Mouse (Mus musculus): ENCODE measurements around the gene Kcnmb2. TPM values are rescaled to one million over a fixed set of nuclear protein-coding genes. Genes with fewer than 3 reads are reported as not detected.

Kcnmb2 gene
- 18.1 and 21.8 TPM in 2 replicates for polyA plus RNA-seq (2016; fragmentation: Nextera tagmentation; extraction: Ambion mirVana)

- 4% methylated on average over 22 of the region's 22 CpGs for WGBS
- peak; percentile 59; the same call in 1 of the 2 replicates for ATAC-seq (ENCODE audit: low FRiP score, low read depth)
- Histone ChIP-seq H3K9me3 (no peaks in the 10 kb centered on the region), H3K27ac (no peak within 1 kb of the TSS), H3K27me3 (replicated peaks) (no peaks in the 10 kb centered on the region), H3K4me1 (no peaks in the 10 kb centered on the region; the same call in 1 of the 2 replicates), H3K36me3 (no peaks in the 10 kb centered on the region), H3K4me3 (peak within 1 kb of the TSS; percentile 23), H3K4me2 (replicated peaks) (peak within 1 kb of the TSS; percentile 61), H3K9ac (peak within 1 kb of the TSS; percentile 13; the same call in 1 of the 2 replicates)
Measured at GRCm38 (mm10) chr3:31902504-31903330, at the start of gene Kcnmb2. Gene Kcnmb2, plus strand, starts transcription at chr3:31902507.

GRCm38 (mm10) chr3:31863522-31863921, 38.8 kb upstream of the Kcnmb2 start:
- H3K9me3 ChIP-seq = no peaks in the 10 kb centered on the region
- 36% methylated on average over 5 of the region's 5 CpGs for WGBS
- H3K27me3 ChIP-seq (replicated peaks) = no peaks in the 10 kb centered on the region
- no peak overlapping the region for H3K9ac ChIP-seq
- no peak overlapping the region for H3K27ac ChIP-seq
- H3K4me1 ChIP-seq = no peaks in the 10 kb centered on the region
- H3K36me3 ChIP-seq = no peaks in the 10 kb centered on the region
- no peak overlapping the region for H3K4me3 ChIP-seq
- no peak for ATAC-seq (ENCODE audit: low FRiP score, low read depth)
- H3K4me2 ChIP-seq (replicated peaks) = no peak overlapping the region

- no peak overlapping the region for H3K4me2 ChIP-seq (replicated peaks)
- no peaks in the 10 kb centered on the region for H3K36me3 ChIP-seq
- 69% methylated on average over 3 of the region's 3 CpGs for WGBS
- H3K4me1 ChIP-seq = no peaks in the 10 kb centered on the region
- no peaks in the 10 kb centered on the region for H3K9me3 ChIP-seq
- no peak overlapping the region for H3K27ac ChIP-seq
- no peak overlapping the region for H3K4me3 ChIP-seq
- no peak overlapping the region for H3K9ac ChIP-seq
- ATAC-seq (ENCODE audit: low FRiP score, low read depth) = no peak
- no peaks in the 10 kb centered on the region for H3K27me3 ChIP-seq (replicated peaks)
Measured at GRCm38 (mm10) chr3:31864070-31864469, 38.2 kb upstream of the Kcnmb2 start.

GRCm38 (mm10) chr3:31871461-31871860, 30.8 kb upstream of the Kcnmb2 start:
- no peaks in the 10 kb centered on the region for H3K27me3 ChIP-seq (replicated peaks)
- H3K4me2 ChIP-seq (replicated peaks) = no peak overlapping the region
- no peak overlapping the region for H3K4me3 ChIP-seq
- WGBS = 83% methylated on average over 3 of the region's 3 CpGs
- no peak overlapping the region for H3K27ac ChIP-seq
- H3K4me1 ChIP-seq = no peaks in the 10 kb centered on the region
- no peak overlapping the region for H3K9ac ChIP-seq
- no peaks in the 10 kb centered on the region for H3K36me3 ChIP-seq
- no peak for ATAC-seq (ENCODE audit: low FRiP score, low read depth)
- no peaks in the 10 kb centered on the region for H3K9me3 ChIP-seq

GRCm38 (mm10) chr3:31882621-31883131, 19.6 kb upstream of the Kcnmb2 start:
- no peak overlapping the region for H3K27ac ChIP-seq
- no peaks in the 10 kb centered on the region for H3K27me3 ChIP-seq (replicated peaks)
- peak; percentile 66 for ATAC-seq (ENCODE audit: low FRiP score, low read depth)
- H3K4me1 ChIP-seq = no peaks in the 10 kb centered on the region
- no peak overlapping the region for H3K4me2 ChIP-seq (replicated peaks)
- H3K36me3 ChIP-seq = no peaks in the 10 kb centered on the region
- 21% methylated on average over 12 of the region's 12 CpGs for WGBS
- H3K4me3 ChIP-seq = no peak overlapping the region
- H3K9me3 ChIP-seq = no peaks in the 10 kb centered on the region
- H3K9ac ChIP-seq = no peak overlapping the region

- H3K9me3 ChIP-seq = no peaks in the 10 kb centered on the region
- no peak overlapping the region for H3K4me3 ChIP-seq
- no peaks in the 10 kb centered on the region for H3K36me3 ChIP-seq
- H3K4me2 ChIP-seq (replicated peaks) = no peak overlapping the region
- H3K9ac ChIP-seq = no peak overlapping the region
- WGBS = 68% methylated on average over 2 of the region's 2 CpGs
- no peak for ATAC-seq (ENCODE audit: low FRiP score, low read depth)
- no peaks in the 10 kb centered on the region for H3K27me3 ChIP-seq (replicated peaks)
- no peak overlapping the region for H3K27ac ChIP-seq
- no peaks in the 10 kb centered on the region for H3K4me1 ChIP-seq
Measured at GRCm38 (mm10) chr3:31892653-31893052, 9.7 kb upstream of the Kcnmb2 start.

GRCm38 (mm10) chr3:31903506-31903905, 1.2 kb downstream of the Kcnmb2 start:
- Histone ChIP-seq H3K9me3 (no peaks in the 10 kb centered on the region), H3K36me3 (no peaks in the 10 kb centered on the region), H3K4me2 (replicated peaks) (peak overlapping the region; percentile 61), H3K4me3 (peak overlapping the region; percentile 23), H3K27ac (no peak overlapping the region), H3K27me3 (replicated peaks) (no peaks in the 10 kb centered on the region), H3K4me1 (no peaks in the 10 kb centered on the region; the same call in 1 of the 2 replicates), H3K9ac (no peak overlapping the region)
- 3% methylated on average over 9 of the region's 9 CpGs for WGBS
- peak; percentile 56; the same call in 1 of the 2 replicates for ATAC-seq (ENCODE audit: low FRiP score, low read depth)

- no peak overlapping the region for H3K4me3 ChIP-seq
- 61% methylated on average over 5 of the region's 5 CpGs for WGBS
Measured at GRCm38 (mm10) chr3:31904156-31904555, 1.8 kb downstream of the Kcnmb2 start.

GRCm38 (mm10) chr3:31911168-31911567, 8.9 kb downstream of the Kcnmb2 start:
- Histone ChIP-seq H3K9me3 (no peaks in the 10 kb centered on the region), H3K36me3 (no peaks in the 10 kb centered on the region), H3K27ac (no peak overlapping the region), H3K4me2 (replicated peaks) (no peak overlapping the region), H3K4me3 (no peak overlapping the region), H3K9ac (no peak overlapping the region), H3K27me3 (replicated peaks) (no peaks in the 10 kb centered on the region), H3K4me1 (no peaks in the 10 kb centered on the region)
- 73% methylated on average over 5 of the region's 5 CpGs for WGBS
- ATAC-seq (ENCODE audit: low FRiP score, low read depth) = no peak

More at GRCm38 (mm10) chr3:31904156-31904555, 1.8 kb downstream of the Kcnmb2 start:
- Histone ChIP-seq H3K27me3 (replicated peaks) (no peaks in the 10 kb centered on the region), H3K36me3 (no peaks in the 10 kb centered on the region), H3K4me1 (no peaks in the 10 kb centered on the region; the same call in 1 of the 2 replicates), H3K4me2 (replicated peaks) (peak overlapping the region; percentile 61; the same call in 1 of the 2 replicates), H3K27ac (no peak overlapping the region), H3K9ac (no peak overlapping the region), H3K9me3 (no peaks in the 10 kb centered on the region)
- ATAC-seq (ENCODE audit: low FRiP score, low read depth) = no peak

GRCm38 (mm10) chr3:31911690-31912089, 9.4 kb downstream of the Kcnmb2 start:
- no peaks in the 10 kb centered on the region for H3K27me3 ChIP-seq (replicated peaks)
- H3K9ac ChIP-seq = no peak overlapping the region
- H3K36me3 ChIP-seq = no peaks in the 10 kb centered on the region
- 66% methylated on average over 3 of the region's 3 CpGs for WGBS
- H3K9me3 ChIP-seq = no peaks in the 10 kb centered on the region
- no peak overlapping the region for H3K27ac ChIP-seq
- ATAC-seq (ENCODE audit: low FRiP score, low read depth) = no peak
- no peaks in the 10 kb centered on the region for H3K4me1 ChIP-seq
- H3K4me2 ChIP-seq (replicated peaks) = no peak overlapping the region
- no peak overlapping the region for H3K4me3 ChIP-seq

GRCm38 (mm10) chr3:31928544-31928943, 26.2 kb downstream of the Kcnmb2 start:
- no peaks in the 10 kb centered on the region for H3K9me3 ChIP-seq
- no peaks in the 10 kb centered on the region for H3K36me3 ChIP-seq
- H3K27ac ChIP-seq = no peak overlapping the region
- H3K27me3 ChIP-seq (replicated peaks) = no peaks in the 10 kb centered on the region
- no peaks in the 10 kb centered on the region for H3K4me1 ChIP-seq
- no peak overlapping the region for H3K4me2 ChIP-seq (replicated peaks)
- ATAC-seq (ENCODE audit: low FRiP score, low read depth) = no peak
- no peak overlapping the region for H3K4me3 ChIP-seq
- 94% methylated on average over 1 of the region's 1 CpGs for WGBS
- no peak overlapping the region for H3K9ac ChIP-seq

GRCm38 (mm10) chr3:31934704-31935103, 32.4 kb downstream of the Kcnmb2 start:
- Histone ChIP-seq H3K4me1 (no peaks in the 10 kb centered on the region), H3K27ac (no peak overlapping the region), H3K9me3 (no peaks in the 10 kb centered on the region), H3K4me2 (replicated peaks) (no peak overlapping the region), H3K9ac (no peak overlapping the region), H3K4me3 (no peak overlapping the region), H3K27me3 (replicated peaks) (no peaks in the 10 kb centered on the region), H3K36me3 (no peaks in the 10 kb centered on the region)
- ATAC-seq (ENCODE audit: low FRiP score, low read depth) = no peak
- 83% methylated on average over 1 of the region's 1 CpGs for WGBS
